1 mouse cellular context compared by ENCODE assay signal in the genomic region with DNA sequence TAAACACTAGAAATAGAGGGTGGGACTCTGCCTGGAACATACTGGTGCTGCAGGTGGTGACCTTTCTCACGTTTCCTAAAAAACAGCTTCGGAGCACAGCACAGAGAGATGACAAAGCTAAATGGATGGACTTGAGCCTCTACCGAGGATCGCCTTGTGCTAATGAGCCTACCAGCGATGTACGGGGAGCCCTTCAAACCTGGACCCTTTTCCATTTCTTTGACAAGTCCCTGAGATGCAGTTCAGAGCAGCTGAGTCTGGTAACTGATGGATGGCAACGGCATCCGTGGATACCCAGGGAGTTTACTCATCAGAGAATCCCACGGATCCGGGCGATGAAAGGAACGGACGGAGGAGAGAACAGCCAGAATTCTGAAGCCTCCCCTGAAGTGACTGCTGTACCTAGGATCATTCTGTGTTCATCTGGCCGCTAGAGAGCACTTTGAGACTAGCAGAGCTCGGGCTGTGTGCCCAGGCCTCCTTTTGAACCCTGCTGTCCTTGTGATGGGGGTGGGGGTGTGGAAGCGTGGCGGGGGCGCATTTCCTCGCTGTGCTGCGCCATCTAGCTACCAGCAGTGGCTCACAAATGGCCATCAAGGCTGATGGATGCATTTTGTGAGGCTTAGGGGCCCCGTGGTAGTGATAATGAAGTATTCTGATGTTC.
TF ChIP-seq lines count a peak whose summit lies in the region.

No protein-coding gene starts in this region.

TF ChIP-seq in CH12.LX, 34 proteins besides CTCF, POLR2A, EP300 and RAD21 (continued from another document):
- no peak for TF ChIP-seq JUN (IDR thresholded peaks at IDR 0.05; ENCODE audit: insufficient read depth, low read depth, low read length)
